Mouse (Mus musculus): ENCODE measurements around the gene Sertad3. TPM values are rescaled to one million over a fixed set of nuclear protein-coding genes. Genes with fewer than 3 reads are reported as not detected.

The Sertad3 gene
- polyA plus RNA-seq, 1 experiment from 2014 or later, result 21.9 TPM

DNA sequence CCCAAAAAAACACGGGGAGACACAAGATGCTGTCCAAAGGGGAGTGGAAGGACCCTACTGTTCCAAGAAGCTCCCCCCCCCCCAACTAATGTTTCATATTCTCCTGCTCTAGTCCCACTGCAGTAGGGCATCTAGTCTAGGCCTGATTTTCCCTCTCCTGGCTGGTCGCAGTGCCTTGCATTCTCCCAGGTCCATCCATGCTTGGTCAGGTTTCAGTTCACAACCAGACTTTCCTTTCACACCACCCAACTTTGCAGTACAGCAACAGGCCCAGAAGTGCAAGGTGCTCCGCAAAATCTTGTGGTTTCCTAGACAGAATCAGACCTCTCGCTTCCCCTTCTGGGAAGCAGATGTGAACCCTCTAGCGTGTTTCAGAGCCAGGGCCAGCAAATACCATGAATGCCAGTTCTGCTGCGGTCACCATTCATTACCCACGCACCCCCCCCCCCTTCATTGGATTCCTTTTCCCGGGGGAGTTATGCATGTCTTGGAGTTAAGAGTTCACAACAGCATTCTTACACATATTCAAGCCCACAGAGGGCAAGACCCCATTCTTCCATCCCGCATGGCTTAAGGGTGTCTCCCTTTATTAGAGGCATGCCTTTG lies 33.3 kb downstream of the Sertad3 start:
- no peak for ATAC-seq (ENCODE audit: low FRiP score)
- H3K4me1 ChIP-seq, result peaks cover 13% of the 10 kb centered on the region
- H3K9me3 ChIP-seq, result no peaks in the 10 kb centered on the region
- 0 out of 2 replicates have a peak overlapping the region, but pooled peaks have one; percentile 68 for H3K9ac ChIP-seq
- 51% methylated on average over 9 of the region's 9 CpGs for WGBS
- peak overlapping the region; percentile 64 for H3K4me2 ChIP-seq
- H3K27me3 ChIP-seq, result no peaks in the 10 kb centered on the region
- H3K36me3 ChIP-seq (replicated peaks), result no peaks in the 10 kb centered on the region
- H3K4me3 ChIP-seq (replicated peaks), result peak overlapping the region; percentile 55; the same call in 1 of the 2 replicates
- peak overlapping the region; percentile 97 for H3K27ac ChIP-seq

DNA sequence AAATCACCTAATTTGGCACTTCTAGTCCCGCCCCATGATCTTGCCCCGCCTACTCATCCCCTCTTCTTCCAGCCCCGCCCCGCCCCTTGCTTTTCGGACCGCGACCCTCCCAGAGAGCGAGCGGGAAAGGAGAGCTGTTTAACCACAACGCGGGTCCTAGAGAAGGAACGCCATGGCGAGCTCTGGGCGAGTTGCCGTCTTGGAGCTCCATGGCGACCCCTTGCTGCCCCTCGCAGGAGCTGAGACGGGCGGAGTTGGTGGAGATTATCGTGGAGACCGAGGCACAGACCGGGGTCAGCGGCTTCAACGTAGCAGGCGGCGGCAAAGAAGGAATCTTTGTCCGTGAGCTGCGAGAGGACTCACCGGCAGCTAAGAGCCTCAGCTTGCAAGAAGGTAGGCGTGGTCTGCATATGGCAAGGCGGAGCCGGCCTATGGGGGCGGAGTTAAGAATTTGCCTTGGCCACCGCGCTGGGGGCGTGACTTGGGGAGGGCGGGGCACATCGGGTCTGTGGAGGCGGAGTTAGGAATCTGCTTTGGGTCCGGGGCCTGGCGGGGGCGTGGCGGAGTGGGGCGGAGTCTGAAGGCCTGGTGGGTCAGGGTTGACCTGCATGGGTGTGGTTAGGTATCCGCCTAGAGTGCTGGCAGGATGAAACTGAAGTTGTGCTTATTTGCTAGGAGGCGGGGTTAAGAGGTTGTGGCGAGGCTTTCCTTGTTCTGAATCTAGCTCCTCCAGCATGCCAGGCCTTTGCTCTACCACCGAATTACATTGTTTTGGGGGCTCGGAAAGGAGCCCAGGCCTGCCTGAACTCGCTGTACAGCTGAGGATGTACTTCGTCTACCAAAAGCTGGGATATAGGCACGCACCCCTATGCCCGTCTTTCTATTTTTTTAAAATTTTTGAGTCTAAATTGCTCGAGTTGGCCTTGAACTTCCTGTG lies 34.4 kb downstream of the Sertad3 start:
- peak overlapping the region; percentile 55 for H3K4me3 ChIP-seq (replicated peaks)
- peak; percentile 94 for ATAC-seq (ENCODE audit: low FRiP score)
- no peaks in the 10 kb centered on the region for H3K9me3 ChIP-seq
- H3K9ac ChIP-seq, result peak overlapping the region; percentile 68
- under 1% methylated on average over 54 of the region's 54 CpGs for WGBS
- peak overlapping the region; percentile 97 for H3K27ac ChIP-seq
- H3K27me3 ChIP-seq, result no peaks in the 10 kb centered on the region
- H3K4me2 ChIP-seq, result peak overlapping the region; percentile 64
- H3K36me3 ChIP-seq (replicated peaks), result no peaks in the 10 kb centered on the region
- H3K4me1 ChIP-seq, result peaks cover 13% of the 10 kb centered on the region

DNA sequence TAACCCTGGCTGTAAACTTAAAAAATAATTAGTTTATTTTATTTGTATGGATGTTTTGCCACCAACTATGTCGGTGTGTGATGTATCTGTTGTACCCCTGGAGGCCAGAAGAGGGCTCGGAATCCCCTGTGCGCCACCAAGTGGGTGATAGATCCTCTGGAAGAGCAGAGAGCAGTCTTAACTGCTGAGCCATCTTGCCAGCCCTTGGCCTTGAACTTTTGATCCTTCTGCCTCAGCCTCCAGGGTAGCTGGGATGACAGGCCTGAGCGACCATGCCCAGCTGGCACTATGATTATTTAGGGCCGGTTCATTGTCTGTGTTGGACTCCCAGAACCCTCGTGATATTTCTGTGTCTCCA lies 35.1 kb downstream of the Sertad3 start:
- H3K4me1 ChIP-seq, result peaks cover 13% of the 10 kb centered on the region
- H3K27ac ChIP-seq, result peak overlapping the region; percentile 75
- no peaks in the 10 kb centered on the region for H3K36me3 ChIP-seq (replicated peaks)
- H3K27me3 ChIP-seq, result no peaks in the 10 kb centered on the region
- H3K4me2 ChIP-seq, result peak overlapping the region; percentile 64
- H3K9ac ChIP-seq, result no peak overlapping the region
- 24% methylated on average over 6 of the region's 6 CpGs for WGBS
- peak overlapping the region; percentile 55 for H3K4me3 ChIP-seq (replicated peaks)
- peak; percentile 63 for ATAC-seq (ENCODE audit: low FRiP score)
- no peaks in the 10 kb centered on the region for H3K9me3 ChIP-seq

DNA sequence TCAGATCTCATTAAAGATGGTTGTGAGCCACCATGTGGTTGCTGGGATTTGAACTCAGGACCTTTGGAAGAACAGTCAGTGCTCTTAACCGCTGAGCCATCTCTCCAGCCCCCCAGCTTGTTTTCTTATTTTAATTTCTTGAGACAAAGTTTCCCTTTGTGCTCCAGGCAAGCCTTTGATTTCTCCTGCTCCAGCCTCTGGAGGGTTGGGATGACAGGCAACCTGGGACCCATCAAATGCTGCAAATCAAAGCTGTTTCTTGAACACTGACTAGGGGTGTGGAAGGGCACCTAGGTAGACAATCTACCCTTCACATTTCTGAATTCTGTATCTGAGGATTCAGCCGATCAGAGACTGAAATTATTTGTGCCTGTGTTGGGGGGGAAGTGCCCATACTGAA lies 37.2 kb downstream of the Sertad3 start:
- H3K4me1 ChIP-seq, result peaks cover 13% of the 10 kb centered on the region
- H3K36me3 ChIP-seq (replicated peaks), result no peaks in the 10 kb centered on the region
- ATAC-seq (ENCODE audit: low FRiP score), result no peak
- H3K27ac ChIP-seq, result no peak overlapping the region
- H3K9me3 ChIP-seq, result no peaks in the 10 kb centered on the region
- no peak overlapping the region for H3K4me3 ChIP-seq (replicated peaks)
- whole genome bisulfite sequencing, result 76% methylated on average over 2 of the region's 2 CpGs
- no peak overlapping the region for H3K4me2 ChIP-seq
- H3K9ac ChIP-seq, result no peak overlapping the region
- no peaks in the 10 kb centered on the region for H3K27me3 ChIP-seq

DNA sequence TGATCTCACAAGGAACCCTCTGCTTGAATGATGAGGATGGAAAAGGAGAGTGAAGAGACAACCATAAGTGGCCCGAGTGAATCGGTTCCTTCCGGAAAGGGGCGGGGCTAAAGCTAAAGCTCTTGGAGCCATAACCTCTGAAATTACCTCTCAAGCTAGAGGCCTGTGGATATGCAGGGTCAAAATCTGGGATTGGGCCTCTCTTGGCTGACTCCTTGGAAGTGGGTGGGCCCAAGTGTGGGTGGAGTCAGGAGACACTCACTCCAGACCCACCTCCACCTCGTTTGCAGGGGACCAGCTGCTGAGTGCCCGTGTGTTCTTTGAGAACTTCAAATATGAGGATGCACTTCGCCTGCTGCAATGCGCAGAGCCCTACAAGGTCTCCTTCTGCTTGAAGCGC lies 41.4 kb downstream of the Sertad3 start:
- Histone ChIP-seq H3K4me1 (no peaks in the 10 kb centered on the region), H3K36me3 (replicated peaks) (no peaks in the 10 kb centered on the region), H3K4me3 (replicated peaks) (no peak overlapping the region), H3K9me3 (no peaks in the 10 kb centered on the region), H3K27ac (no peak overlapping the region), H3K9ac (no peak overlapping the region), H3K4me2 (no peak overlapping the region), H3K27me3 (no peaks in the 10 kb centered on the region)
- WGBS, result 79% methylated on average over 9 of the region's 9 CpGs
- no peak for ATAC-seq (ENCODE audit: low FRiP score)

DNA sequence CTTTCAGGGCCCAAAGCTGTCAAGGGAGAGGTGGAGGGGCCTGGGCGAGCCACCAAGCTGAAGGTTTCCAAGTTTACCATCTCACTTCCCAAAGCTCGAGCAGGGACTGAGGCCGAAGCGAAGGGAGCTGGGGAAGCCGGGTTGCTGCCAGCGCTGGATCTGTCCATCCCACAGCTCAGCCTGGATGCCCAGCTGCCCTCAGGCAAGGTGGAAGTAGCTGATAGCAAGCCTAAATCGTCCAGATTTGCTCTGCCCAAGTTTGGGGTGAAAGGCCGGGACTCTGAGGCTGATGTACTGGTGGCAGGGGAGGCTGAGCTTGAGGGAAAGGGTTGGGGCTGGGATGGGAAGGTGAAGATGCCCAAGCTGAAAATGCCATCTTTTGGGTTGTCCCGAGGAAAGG lies 44.7 kb downstream of the Sertad3 start:
- 88% methylated on average over 9 of the region's 9 CpGs for whole genome bisulfite sequencing
- Histone ChIP-seq H3K4me1 (0 out of 2 replicates have a peak, but pooled peaks cover 4% of the 10 kb centered on the region), H3K9ac (no peak overlapping the region), H3K27ac (no peak overlapping the region), H3K36me3 (replicated peaks) (no peaks in the 10 kb centered on the region), H3K4me3 (replicated peaks) (no peak overlapping the region), H3K27me3 (no peaks in the 10 kb centered on the region), H3K4me2 (no peak overlapping the region), H3K9me3 (no peaks in the 10 kb centered on the region)
- ATAC-seq (ENCODE audit: low FRiP score), result no peak

DNA sequence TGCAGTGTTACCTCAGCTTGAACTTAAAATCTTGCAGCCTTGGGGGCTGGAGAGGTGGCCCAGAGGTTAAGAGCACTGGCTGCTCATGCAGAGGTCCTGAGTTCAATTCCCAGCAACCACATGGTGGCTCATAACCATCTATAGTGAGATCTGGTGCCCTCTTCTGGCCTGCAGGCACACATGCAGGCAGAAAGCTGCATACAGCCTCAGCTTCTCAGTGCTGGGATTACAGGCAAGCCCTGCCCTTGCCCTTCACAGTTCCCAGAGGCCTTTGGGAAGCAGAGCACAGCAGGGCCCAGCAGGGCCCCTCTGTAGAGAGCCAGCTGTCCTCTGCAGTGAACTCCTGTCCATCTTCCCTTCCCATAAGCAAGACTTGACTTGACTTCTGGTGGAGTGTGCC lies 46.5 kb downstream of the Sertad3 start:
- ATAC-seq (ENCODE audit: low FRiP score), result no peak

DNA sequence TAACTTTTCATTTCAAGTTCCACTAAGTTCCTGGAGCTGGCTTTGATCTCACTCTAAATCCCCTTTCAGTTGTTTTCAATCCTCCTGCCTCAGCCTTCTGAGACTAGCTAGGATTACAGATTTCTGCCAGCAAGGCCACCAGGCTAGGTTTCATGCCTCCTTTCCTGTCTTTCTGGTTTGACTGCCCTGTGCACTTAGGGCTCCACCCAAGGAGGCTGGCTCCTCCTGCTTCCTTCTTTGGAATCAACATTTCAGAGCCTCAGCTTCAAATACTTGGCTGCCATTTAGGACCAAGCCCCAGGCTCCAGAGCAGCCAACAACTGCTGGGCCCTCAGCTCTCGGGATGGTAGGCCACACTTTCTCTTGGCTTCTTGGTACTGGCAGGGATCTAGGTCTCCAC lies 47.0 kb downstream of the Sertad3 start:
- H3K4me2 ChIP-seq, result no peak overlapping the region
- no peak for ATAC-seq (ENCODE audit: low FRiP score)
- 91% methylated on average over 1 of the region's 1 CpGs for WGBS

More for the DNA sequence above, 46.5 kb downstream of the Sertad3 start:
- Histone ChIP-seq H3K9me3 (no peaks in the 10 kb centered on the region), H3K4me3 (replicated peaks) (no peak overlapping the region), H3K9ac (no peak overlapping the region), H3K36me3 (replicated peaks) (no peaks in the 10 kb centered on the region), H3K27ac (no peak overlapping the region), H3K27me3 (no peaks in the 10 kb centered on the region), H3K4me1 (0 out of 2 replicates have a peak, but pooled peaks cover 4% of the 10 kb centered on the region), H3K4me2 (no peak overlapping the region)

DNA sequence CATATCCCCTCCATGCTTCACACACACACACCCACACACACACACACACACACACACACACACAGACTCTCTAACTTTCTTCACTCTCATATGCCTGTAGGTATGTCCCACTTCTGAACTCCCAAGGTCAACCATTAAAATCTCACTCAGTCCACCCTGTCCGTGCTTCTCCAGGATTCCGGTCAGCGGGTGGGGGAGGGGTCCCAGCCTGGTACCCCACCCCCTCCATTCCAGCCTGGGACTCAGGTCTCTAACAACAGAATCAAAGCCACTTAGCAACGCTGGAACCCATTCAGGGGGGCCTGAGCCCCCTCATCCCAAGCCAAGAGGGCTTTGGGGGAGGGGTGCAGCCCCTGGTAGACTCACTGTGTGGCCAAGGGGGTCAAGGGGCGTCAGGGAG lies 49.4 kb downstream of the Sertad3 start, which contains the start of gene Hipk4:
TSS of gene Hipk4 (plus strand) at position 301 of the 400 bp plus-strand sequence.
- Histone ChIP-seq H3K27me3 (no peaks in the 10 kb centered on the region), H3K4me1 (0 out of 2 replicates have a peak, but pooled peaks cover 4% of the 10 kb centered on the region), H3K4me2 (no peak within 1 kb of the TSS), H3K4me3 (replicated peaks) (no peak within 1 kb of the TSS), H3K36me3 (replicated peaks) (no peaks in the 10 kb centered on the region), H3K27ac (no peak within 1 kb of the TSS), H3K9ac (no peak within 1 kb of the TSS), H3K9me3 (no peaks in the 10 kb centered on the region)
- WGBS, result 61% methylated on average over 5 of the region's 5 CpGs
- no peak for ATAC-seq (ENCODE audit: low FRiP score)

More for the DNA sequence above, 47.0 kb downstream of the Sertad3 start:
- Histone ChIP-seq H3K9ac (no peak overlapping the region), H3K4me3 (replicated peaks) (no peak overlapping the region), H3K9me3 (no peaks in the 10 kb centered on the region), H3K4me1 (0 out of 2 replicates have a peak, but pooled peaks cover 4% of the 10 kb centered on the region), H3K36me3 (replicated peaks) (no peaks in the 10 kb centered on the region), H3K27me3 (no peaks in the 10 kb centered on the region), H3K27ac (no peak overlapping the region)

DNA sequence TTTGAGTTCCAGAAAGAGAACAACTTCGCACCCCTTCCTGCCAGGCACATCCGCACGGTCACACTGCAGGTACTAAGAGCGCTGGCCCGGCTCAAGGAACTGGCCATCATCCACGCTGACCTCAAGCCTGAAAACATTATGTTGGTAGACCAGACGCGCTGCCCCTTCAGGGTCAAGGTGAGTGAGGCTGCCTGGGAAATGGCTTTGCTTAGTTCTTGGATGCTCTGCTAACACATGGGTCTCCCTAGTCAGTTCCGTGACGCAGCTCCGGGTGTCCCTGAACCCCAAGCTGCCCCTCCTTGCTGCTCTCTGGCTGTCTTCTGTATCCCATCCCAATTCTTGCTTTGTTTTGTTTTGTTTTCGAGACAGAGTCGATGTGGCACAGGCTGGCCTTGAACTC lies 50.2 kb downstream of the Sertad3 start:
- Histone ChIP-seq H3K27me3 (no peaks in the 10 kb centered on the region), H3K27ac (no peak overlapping the region), H3K9me3 (no peaks in the 10 kb centered on the region), H3K4me3 (replicated peaks) (no peak overlapping the region), H3K9ac (no peak overlapping the region), H3K4me2 (no peak overlapping the region), H3K36me3 (replicated peaks) (no peaks in the 10 kb centered on the region), H3K4me1 (0 out of 2 replicates have a peak, but pooled peaks cover 4% of the 10 kb centered on the region)
- WGBS, result 98% methylated on average over 13 of the region's 13 CpGs
- ATAC-seq (ENCODE audit: low FRiP score), result no peak

DNA sequence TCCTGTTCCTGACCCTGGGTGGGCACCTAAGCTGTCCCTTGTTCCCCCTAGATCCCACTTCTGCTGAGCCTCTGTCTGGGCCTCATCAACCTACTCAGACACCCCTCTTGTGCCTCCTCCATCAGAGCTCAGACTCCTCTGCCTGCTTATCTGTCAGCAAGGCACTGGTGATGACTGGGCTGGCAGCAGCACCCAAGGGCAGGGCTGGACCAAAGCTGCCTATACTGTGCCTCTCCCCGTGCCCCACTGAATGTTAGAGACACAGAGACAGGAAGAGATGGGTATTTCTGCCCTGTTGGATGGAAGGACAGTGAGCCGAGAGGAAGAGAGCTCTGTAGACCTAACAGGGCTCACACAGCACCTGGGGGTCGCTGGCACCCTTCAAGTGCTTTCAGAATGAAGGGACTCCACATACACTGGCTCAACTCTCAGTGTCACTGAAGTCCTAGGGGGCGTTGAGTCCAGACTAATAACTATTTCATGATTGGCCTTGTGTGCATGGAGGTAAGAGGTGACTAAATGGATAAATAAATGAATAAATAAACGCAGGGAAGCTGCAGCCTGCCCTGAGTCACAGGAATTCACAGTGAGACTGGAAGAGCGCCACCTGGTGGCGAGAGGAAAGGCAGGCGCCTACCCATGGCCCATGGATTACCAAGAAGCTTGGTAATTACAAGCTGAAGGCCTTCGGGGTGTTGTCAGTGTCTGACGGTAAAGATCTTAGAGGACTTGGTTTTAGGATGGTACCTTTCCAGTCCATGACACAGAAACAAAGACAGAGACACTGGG lies 52.7 kb downstream of the Sertad3 start:
- ATAC-seq (ENCODE audit: low FRiP score), result peak; percentile 82
- peaks cover 10% of the 10 kb centered on the region for H3K36me3 ChIP-seq (replicated peaks)
- no peak overlapping the region for H3K4me3 ChIP-seq (replicated peaks)
- no peak overlapping the region for H3K9ac ChIP-seq
- no peaks in the 10 kb centered on the region for H3K27me3 ChIP-seq
- H3K27ac ChIP-seq, result no peak overlapping the region
- H3K4me2 ChIP-seq, result no peak overlapping the region
- 29% methylated on average over 10 of the region's 10 CpGs for WGBS
- H3K9me3 ChIP-seq, result no peaks in the 10 kb centered on the region
- 0 out of 2 replicates have a peak, but pooled peaks cover 4% of the 10 kb centered on the region for H3K4me1 ChIP-seq
